Mouse (Mus musculus) stomach, embryonic 16.5 days (tissue): Measurements from ENCODE around the gene Hpf1. TPM values are rescaled to one million over a fixed set of nuclear protein-coding genes. Genes with fewer than 3 reads are reported as not detected.
A peak's percentile ranks its signal among the peaks of the same experiment; 100 is the strongest.

Experiments used
- ATAC-seq: fragments of 200-750 bp; cut with Nextera tagmentation; 2 replicates; pipeline ENCODE4 v1.8.0; 2017; ENCODE audit warnings: moderate number of reproducible peaks, moderate TSS enrichment; ENCODE audit not compliant: insufficient read depth, low FRiP score
- H3K27ac ChIP-seq: fragments of 300-500 bp; sonication (generic); 2 replicates; pipeline ENCODE4 v1.5.1; 2014; ENCODE audit warnings: low read length
- H3K27me3 ChIP-seq: fragments of 300-500 bp; sonication (generic); 2 replicates; pipeline ENCODE4 v1.6.1; 2014; ENCODE audit warnings: low read length, control low read depth, mixed read lengths; ENCODE audit not compliant: control insufficient read depth, insufficient read depth
- H3K36me3 ChIP-seq: fragments of 300-500 bp; sonication (generic); 2 replicates; pipeline ENCODE4 v1.6.1; 2014; ENCODE audit warnings: low read length; ENCODE audit not compliant: control insufficient read depth, insufficient read depth
- H3K4me1 ChIP-seq: fragments of 300-500 bp; sonication (generic); 2 replicates; pipeline ENCODE4 v1.6.1; 2014; ENCODE audit warnings: low read length, control low read depth, mixed read lengths; ENCODE audit not compliant: control insufficient read depth, insufficient read depth
- H3K4me2 ChIP-seq: fragments of 300-500 bp; sonication (generic); 2 replicates; pipeline ENCODE4 v1.6.1; 2014; ENCODE audit warnings: low read depth, low read length, mixed read lengths
- H3K4me3 ChIP-seq: fragments of 300-500 bp; sonication (generic); replicated peaks from 2 replicates; pipeline ENCODE4 v1.5.1; 2014; ENCODE audit warnings: mild to moderate bottlenecking, low read length
- H3K9ac ChIP-seq: fragments of 300-500 bp; sonication (generic); 2 replicates; pipeline ENCODE4 v1.6.1; 2014; ENCODE audit warnings: low read length
- H3K9me3 ChIP-seq: fragments of 300-500 bp; sonication (generic); replicated peaks from 2 replicates; pipeline ENCODE4 v1.6.1; 2016; ENCODE audit warnings: low read length, control low read depth; ENCODE audit not compliant: control insufficient read depth
- WGBS: fragments of 180-500 bp; shearing (Covaris S2); extraction: QIAGEN DNeasy Blood & Tissue Kit; methylation state at CpG from one replicate; pipeline ENCODE4 v1.1.7; 2014; 5-methylcytosine and 5-hydroxymethylcytosine counted together
- polyA plus RNA-seq: library from polyadenylated mRNA; unstranded; fragments of >200 nt; fragmentation: Nextera tagmentation; extraction: Ambion mirVana; gene quantifications from 2 replicates; pipeline ENCODE4 v1.2.1, GENCODE M21; 2015

The Hpf1 gene
- 73.9 and 93.6 TPM in 2 replicates for polyA plus RNA-seq

- peaks cover 14% of the 10 kb centered on the region for H3K4me1 ChIP-seq
- H3K36me3 ChIP-seq, result 0 out of 2 replicates have a peak, but pooled peaks cover 3% of the 10 kb centered on the region
- H3K27me3 ChIP-seq, result no peaks in the 10 kb centered on the region
- 5% methylated on average over 43 of the region's 43 CpGs for WGBS
- ATAC-seq, result peak; percentile 99
- no peaks in the 10 kb centered on the region for H3K9me3 ChIP-seq
- H3K4me3 ChIP-seq, result peak within 1 kb of the TSS; percentile 89
- peak within 1 kb of the TSS; percentile 88 for H3K9ac ChIP-seq
- no peak within 1 kb of the TSS for H3K27ac ChIP-seq
- H3K4me2 ChIP-seq, result peak within 1 kb of the TSS; percentile 90
These were observed at the start of gene Hpf1 for GRCm38 (mm10) chr8:60889843-60890519. Gene Hpf1, plus strand, starts transcription at chr8:60890418.

- Histone ChIP-seq H3K27ac (peak overlapping the region; percentile 80), H3K9me3 (no peaks in the 10 kb centered on the region), H3K4me3 (no peak overlapping the region), H3K4me2 (no peak overlapping the region), H3K27me3 (no peaks in the 10 kb centered on the region), H3K9ac (no peak overlapping the region), H3K36me3 (no peaks in the 10 kb centered on the region), H3K4me1 (no peaks in the 10 kb centered on the region)
- 66% methylated on average over 6 of the region's 6 CpGs for WGBS
- ATAC-seq, result no peak
These were observed 47.8 kb upstream of the Hpf1 start for GRCm38 (mm10) chr8:60842388-60842787.

- no peak overlapping the region for H3K9ac ChIP-seq
- no peak overlapping the region for H3K4me2 ChIP-seq
- ATAC-seq, result no peak
These were observed 32.7 kb upstream of the Hpf1 start for GRCm38 (mm10) chr8:60857559-60857958.

GRCm38 (mm10) chr8:60858091-60858490, 32.1 kb upstream of the Hpf1 start:
- Histone ChIP-seq H3K36me3 (no peaks in the 10 kb centered on the region), H3K4me1 (no peaks in the 10 kb centered on the region), H3K4me2 (no peak overlapping the region), H3K4me3 (no peak overlapping the region), H3K27ac (no peak overlapping the region), H3K27me3 (no peaks in the 10 kb centered on the region), H3K9me3 (no peaks in the 10 kb centered on the region), H3K9ac (no peak overlapping the region)
- ATAC-seq, result no peak

More at GRCm38 (mm10) chr8:60857559-60857958, 32.7 kb upstream of the Hpf1 start:
- H3K27me3 ChIP-seq, result no peaks in the 10 kb centered on the region
- H3K4me3 ChIP-seq, result no peak overlapping the region
- H3K27ac ChIP-seq, result no peak overlapping the region
- no peaks in the 10 kb centered on the region for H3K9me3 ChIP-seq
- H3K36me3 ChIP-seq, result no peaks in the 10 kb centered on the region
- no peaks in the 10 kb centered on the region for H3K4me1 ChIP-seq

GRCm38 (mm10) chr8:60858911-60859476, 31.2 kb upstream of the Hpf1 start:
- no peak for ATAC-seq
- Histone ChIP-seq H3K9ac (no peak overlapping the region), H3K4me1 (no peaks in the 10 kb centered on the region), H3K4me2 (no peak overlapping the region), H3K9me3 (no peaks in the 10 kb centered on the region), H3K27me3 (no peaks in the 10 kb centered on the region), H3K27ac (no peak overlapping the region), H3K4me3 (no peak overlapping the region), H3K36me3 (no peaks in the 10 kb centered on the region)
- WGBS, result 64% methylated on average over 4 of the region's 4 CpGs

GRCm38 (mm10) chr8:60859605-60860004, 30.6 kb upstream of the Hpf1 start:
- Histone ChIP-seq H3K27ac (no peak overlapping the region), H3K36me3 (no peaks in the 10 kb centered on the region), H3K4me2 (no peak overlapping the region), H3K27me3 (no peaks in the 10 kb centered on the region), H3K9me3 (no peaks in the 10 kb centered on the region), H3K4me3 (no peak overlapping the region), H3K9ac (no peak overlapping the region), H3K4me1 (no peaks in the 10 kb centered on the region)
- WGBS, result 58% methylated on average over 9 of the region's 9 CpGs
- peak; percentile 37; the same call in 1 of the 2 replicates for ATAC-seq

- ATAC-seq, result no peak
These were observed 29.5 kb upstream of the Hpf1 start for GRCm38 (mm10) chr8:60860749-60861148.

GRCm38 (mm10) chr8:60861783-60862182, 28.4 kb upstream of the Hpf1 start:
- Histone ChIP-seq H3K4me3 (no peak overlapping the region), H3K4me2 (no peak overlapping the region), H3K9me3 (no peaks in the 10 kb centered on the region), H3K27ac (no peak overlapping the region), H3K27me3 (no peaks in the 10 kb centered on the region), H3K36me3 (no peaks in the 10 kb centered on the region), H3K4me1 (no peaks in the 10 kb centered on the region), H3K9ac (no peak overlapping the region)
- 87% methylated on average over 6 of the region's 6 CpGs for WGBS
- ATAC-seq, result no peak

More at GRCm38 (mm10) chr8:60860749-60861148, 29.5 kb upstream of the Hpf1 start:
- H3K9me3 ChIP-seq, result no peaks in the 10 kb centered on the region
- no peaks in the 10 kb centered on the region for H3K27me3 ChIP-seq
- no peak overlapping the region for H3K9ac ChIP-seq
- H3K36me3 ChIP-seq, result no peaks in the 10 kb centered on the region
- no peak overlapping the region for H3K4me3 ChIP-seq
- no peak overlapping the region for H3K27ac ChIP-seq
- H3K4me2 ChIP-seq, result no peak overlapping the region
- WGBS, result 82% methylated on average over 3 of the region's 3 CpGs
- H3K4me1 ChIP-seq, result no peaks in the 10 kb centered on the region

- no peaks in the 10 kb centered on the region for H3K36me3 ChIP-seq
- H3K4me2 ChIP-seq, result no peak overlapping the region
- 57% methylated on average over 6 of the region's 6 CpGs for WGBS
- H3K9ac ChIP-seq, result no peak overlapping the region
- H3K27ac ChIP-seq, result no peak overlapping the region
- no peaks in the 10 kb centered on the region for H3K4me1 ChIP-seq
- ATAC-seq, result no peak
- no peaks in the 10 kb centered on the region for H3K27me3 ChIP-seq
- H3K4me3 ChIP-seq, result no peak overlapping the region
- H3K9me3 ChIP-seq, result no peaks in the 10 kb centered on the region
These were observed 25.3 kb upstream of the Hpf1 start for GRCm38 (mm10) chr8:60864875-60865274.
